Mouse (Mus musculus): ENCODE measurements around the gene Ccz1.

- TF ChIP-seq CTCF (IDR thresholded peaks at IDR 0.05; ENCODE audit: borderline replicate concordance, extremely low read depth, insufficient read depth, insufficient read length) = no peak
- no peak for TF ChIP-seq POLR2A (IDR thresholded peaks at IDR 0.05; ENCODE audit: borderline replicate concordance, extremely low read depth, insufficient read depth, insufficient read length, poor library complexity, severe bottlenecking)
Measured at GRCm38 (mm10) chr5:144039156-144039675, 24.5 kb upstream of the Ccz1 start.
